Mouse (Mus musculus): ENCODE data around the gene Nckap5.
"Not testable (repeated sequence)": the region's sequence is repeated elsewhere in the genome, so short reads cannot be mapped to it uniquely, and the experiment has no call there.

Gene Nckap5

GRCm38 (mm10) chr1:126051491-126051890 is 779.1 kb downstream of the Nckap5 start:
- in situ Hi-C loops (cut with MboI, MseI): no loop called here

DNA sequence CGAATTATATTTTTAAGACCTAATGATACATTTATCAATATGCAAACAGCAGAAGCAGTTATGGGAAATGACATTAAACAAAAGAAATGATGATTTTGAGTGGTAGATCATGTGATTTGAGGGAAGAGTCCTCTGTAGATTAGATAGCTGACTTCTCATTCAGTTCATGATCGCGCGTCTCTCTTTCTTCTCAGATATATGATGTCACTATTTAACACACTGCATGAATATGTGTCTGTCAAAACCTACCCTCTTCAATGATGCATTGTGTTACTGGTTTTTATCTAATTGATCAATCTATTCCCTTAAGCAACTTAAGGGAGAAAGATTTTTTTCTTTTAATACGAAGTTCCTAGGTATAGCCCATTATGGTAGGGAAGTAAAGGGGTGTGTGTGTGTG is 787.7 kb downstream of the Nckap5 start:
- in situ Hi-C loops (cut with MboI, MseI): no loop called here

DNA sequence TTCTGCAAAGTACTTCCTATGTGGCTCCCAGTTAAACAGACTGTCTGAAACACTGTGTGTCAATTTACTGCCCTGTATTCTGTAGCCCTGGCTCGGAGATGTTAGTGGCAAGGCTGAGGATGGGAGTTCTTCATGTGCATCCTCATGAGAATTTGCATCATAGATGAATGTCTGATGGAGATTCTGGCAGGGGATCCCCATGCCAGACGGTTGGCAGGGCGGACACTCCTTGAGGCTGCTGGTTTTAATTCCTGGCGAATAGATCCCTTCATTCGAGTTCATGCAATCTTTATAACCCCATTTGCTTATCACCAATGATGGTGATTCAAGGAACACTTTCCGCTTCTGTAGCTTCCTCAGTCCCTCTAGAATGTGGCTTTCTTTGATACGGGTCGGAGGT is 803.1 kb downstream of the Nckap5 start:
- in situ Hi-C loops (cut with MboI, MseI): no loop called here

GRCm38 (mm10) chr1:126024518-126024917 is 806.1 kb downstream of the Nckap5 start:
- in situ Hi-C loops (cut with MboI, MseI): no loop called here

GRCm38 (mm10) chr1:126022959-126023358 is 807.6 kb downstream of the Nckap5 start:
- in situ Hi-C loops (cut with MboI, MseI): no loop called here

DNA sequence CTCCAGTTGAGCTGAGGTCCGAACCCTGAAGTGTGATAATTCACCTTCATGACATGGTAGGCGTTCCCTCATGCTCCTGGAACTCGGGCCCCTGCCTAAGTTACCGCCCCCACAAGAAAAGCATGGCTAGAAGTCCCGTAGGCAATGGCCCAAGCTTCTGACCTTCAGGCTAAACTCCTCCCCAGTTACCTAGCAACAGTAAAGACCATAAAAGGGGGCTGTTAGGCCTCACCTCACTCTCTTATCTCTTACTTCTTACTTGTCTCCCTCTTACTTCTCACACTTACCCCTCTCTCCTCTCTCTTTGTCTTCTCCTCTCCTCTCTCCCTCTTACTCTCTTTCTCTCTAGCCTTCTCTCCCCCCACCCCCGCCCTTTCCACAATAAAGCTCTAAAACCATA is 811.9 kb downstream of the Nckap5 start:
- in situ Hi-C loops (cut with MboI, MseI): not testable (repeated sequence)

GRCm38 (mm10) chr1:126011661-126012091 is 818.9 kb downstream of the Nckap5 start:
- in situ Hi-C loops (cut with MboI, MseI): no loop called here

DNA sequence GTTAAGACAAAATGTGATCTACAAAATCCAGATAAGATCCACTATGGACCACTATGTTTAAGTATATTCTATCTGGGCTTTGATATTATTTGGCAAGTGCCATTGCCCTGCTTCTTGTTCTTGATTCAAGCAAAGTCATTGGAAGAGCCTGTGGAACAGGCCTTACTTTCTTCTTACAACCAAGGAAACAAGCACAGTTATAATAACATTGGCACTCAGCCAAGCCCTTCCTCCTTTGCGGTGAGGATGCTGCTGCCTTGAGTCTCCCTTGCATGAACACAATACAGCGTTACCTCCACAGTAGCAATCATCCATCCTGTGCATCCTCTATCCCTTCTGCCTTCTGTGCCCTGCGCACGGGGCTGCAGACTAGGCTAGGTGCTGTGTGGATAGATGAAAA is 823.0 kb downstream of the Nckap5 start:
- in situ Hi-C loops (cut with MboI, MseI): no loop called here

DNA sequence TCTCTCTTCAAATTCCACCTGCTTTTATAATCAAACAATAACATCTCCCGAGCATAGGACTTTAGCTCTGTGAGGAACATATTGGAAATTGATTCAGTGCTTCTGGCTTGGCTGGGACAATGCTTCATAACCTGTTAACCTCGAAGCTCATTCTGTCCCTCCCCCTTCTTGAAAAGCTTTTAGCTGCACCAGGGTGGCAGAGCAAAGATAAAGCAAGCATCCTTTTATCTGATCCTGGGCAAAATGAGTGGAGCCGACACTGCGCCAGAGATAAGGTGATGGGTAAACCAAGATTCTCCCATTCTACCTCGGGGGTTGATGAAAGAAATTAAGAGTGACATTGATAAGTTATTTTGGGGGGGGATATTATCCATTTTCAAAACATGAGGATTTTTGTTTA is 824.9 kb downstream of the Nckap5 start:
- in situ Hi-C loops (cut with MboI, MseI): no loop called here

- in situ Hi-C loops (cut with MboI, MseI): no loop called here
These were observed 834.1 kb downstream of the Nckap5 start for GRCm38 (mm10) chr1:125996540-125996939.

DNA sequence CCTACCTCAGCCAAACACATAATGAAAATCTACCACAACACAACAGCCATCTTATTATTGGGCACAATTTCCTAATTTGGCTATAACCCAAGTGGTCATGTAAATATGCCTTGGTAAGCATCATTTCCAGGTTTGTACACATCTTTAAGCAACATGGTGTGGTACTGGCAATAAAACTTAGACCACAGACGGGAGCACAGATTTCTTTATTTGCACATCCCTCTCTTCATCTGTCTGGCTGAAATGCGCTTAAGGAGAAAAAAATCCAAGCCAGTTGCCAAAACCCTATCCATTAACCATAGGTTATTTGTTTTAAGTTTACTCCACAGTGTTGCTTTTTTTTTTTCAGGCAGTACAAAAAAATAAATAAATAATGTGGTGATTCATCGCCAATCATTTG is 842.8 kb downstream of the Nckap5 start:
- in situ Hi-C loops (cut with MboI, MseI): no loop called here

- in situ Hi-C loops (cut with MboI, MseI): no loop called here
These were observed 846.0 kb downstream of the Nckap5 start for GRCm38 (mm10) chr1:125984570-125984969.

- in situ Hi-C loops (cut with MboI, MseI): no loop called here
These were observed 856.0 kb downstream of the Nckap5 start for GRCm38 (mm10) chr1:125974649-125975048.

GRCm38 (mm10) chr1:125971933-125972332 is 858.7 kb downstream of the Nckap5 start:
- in situ Hi-C loops (cut with MboI, MseI): no loop called here

DNA sequence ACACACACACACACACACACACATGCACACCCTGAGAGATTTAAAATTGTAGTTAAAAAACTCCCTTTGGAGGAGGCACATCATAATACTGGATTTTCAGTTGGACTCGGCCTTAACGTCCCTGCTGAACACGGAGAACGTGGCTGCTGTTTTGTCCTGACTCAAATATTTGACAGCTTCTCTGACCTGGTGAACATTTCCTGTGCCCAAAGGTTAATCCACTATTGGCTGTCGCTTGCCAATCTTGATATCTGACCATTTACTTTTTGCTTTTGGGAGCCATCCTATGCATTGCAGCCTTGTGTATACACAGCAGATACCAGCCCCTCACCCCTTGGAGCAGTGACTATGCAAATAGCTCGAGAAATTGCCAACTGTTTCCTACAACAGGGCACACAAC is 862.9 kb downstream of the Nckap5 start:
- in situ Hi-C loops (cut with MboI, MseI): no loop called here

- in situ Hi-C loops (cut with MboI, MseI): no loop called here
These were observed 879.6 kb downstream of the Nckap5 start for GRCm38 (mm10) chr1:125951026-125951425.

GRCm38 (mm10) chr1:125949076-125949475 is 881.5 kb downstream of the Nckap5 start:
- in situ Hi-C loops (cut with MboI, MseI): no loop called here

DNA sequence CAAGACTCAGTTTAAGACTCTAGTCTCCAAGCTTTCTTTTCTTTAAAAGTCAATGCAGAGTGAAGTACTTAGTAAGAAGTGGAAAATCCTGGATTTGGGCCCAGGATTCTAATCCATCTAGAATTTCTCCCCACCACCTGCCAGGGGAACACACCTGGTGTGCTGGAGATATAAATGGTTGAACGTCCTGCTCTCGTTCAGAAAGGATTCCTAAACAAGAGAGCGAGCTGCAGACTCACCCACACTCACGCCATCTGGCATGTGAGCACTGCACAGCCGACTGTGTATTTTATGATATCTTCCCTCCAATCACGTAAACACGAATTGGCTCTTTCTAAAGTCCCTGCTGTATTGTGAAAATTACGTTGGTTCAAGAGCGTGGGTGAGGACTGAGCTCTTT is 885.5 kb downstream of the Nckap5 start:
- in situ Hi-C loops (cut with MboI, MseI): no loop called here

- in situ Hi-C loops (cut with MboI, MseI): no loop called here
These were observed 887.3 kb downstream of the Nckap5 start for GRCm38 (mm10) chr1:125943305-125943704.

GRCm38 (mm10) chr1:125925486-125925885 is 905.1 kb downstream of the Nckap5 start:
- in situ Hi-C loops (cut with MboI, MseI): no loop called here

DNA sequence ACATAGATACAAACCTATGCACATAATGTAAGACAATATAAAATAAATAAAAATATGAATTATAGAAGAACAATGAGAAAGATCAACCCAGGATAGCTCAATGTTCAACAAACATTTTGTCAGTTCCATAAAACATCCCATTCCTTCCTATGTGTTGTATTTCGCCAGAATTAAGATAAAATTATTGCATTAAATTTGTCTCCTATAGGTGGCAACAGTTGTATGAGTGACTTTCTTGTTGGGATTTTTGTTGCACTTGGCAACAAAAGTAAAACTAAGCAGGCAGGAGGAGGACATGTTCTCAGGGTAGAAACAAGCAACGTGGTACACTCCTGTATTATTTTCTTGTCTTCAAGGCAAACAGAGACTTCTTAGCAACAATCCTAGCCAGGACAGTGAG is 907.5 kb downstream of the Nckap5 start:
- in situ Hi-C loops (cut with MboI, MseI): no loop called here

GRCm38 (mm10) chr1:125920696-125921095 is 909.9 kb downstream of the Nckap5 start:
- in situ Hi-C loops (cut with MboI, MseI): no loop called here

GRCm38 (mm10) chr1:125912601-125913600 is 917.7 kb downstream of the Nckap5 start, which contains the start of gene Lypd1:
Gene Lypd1 (minus strand): TSS chr1:125913101.
- in situ Hi-C loops (cut with MboI, MseI): loop anchor here (10.0 kb wide), 2 partner anchors 278 to 362 kb away; no protein-coding TSS in a partner anchor
